Mouse (Mus musculus): ENCODE results near the gene St3gal2. TPM values are rescaled to one million over a fixed set of nuclear protein-coding genes. Genes with fewer than 3 reads are reported as not detected.
"Not testable (repeated sequence)": the region's sequence is repeated elsewhere in the genome, so short reads cannot be mapped to it uniquely, and the experiment has no call there.

The St3gal2 gene
- 10 to 100 TPM; 92.7 to 95.8 TPM for total RNA-seq (2021)
- long read RNA-seq, experiment 1, full-length matches to known transcripts = 50 of 69 reads
- long read RNA-seq, experiment 1, partial matches to known transcripts = 17 of 69 reads
- long read RNA-seq, experiment 1, other reads (novel, unspliced or antisense) = 2 of 69 reads
- long read RNA-seq, experiment 2, full-length matches to known transcripts = 32 of 54 reads
- long read RNA-seq, experiment 2, partial matches to known transcripts = 15 of 54 reads
- long read RNA-seq, experiment 2, other reads (novel, unspliced or antisense) = 7 of 54 reads

DNA sequence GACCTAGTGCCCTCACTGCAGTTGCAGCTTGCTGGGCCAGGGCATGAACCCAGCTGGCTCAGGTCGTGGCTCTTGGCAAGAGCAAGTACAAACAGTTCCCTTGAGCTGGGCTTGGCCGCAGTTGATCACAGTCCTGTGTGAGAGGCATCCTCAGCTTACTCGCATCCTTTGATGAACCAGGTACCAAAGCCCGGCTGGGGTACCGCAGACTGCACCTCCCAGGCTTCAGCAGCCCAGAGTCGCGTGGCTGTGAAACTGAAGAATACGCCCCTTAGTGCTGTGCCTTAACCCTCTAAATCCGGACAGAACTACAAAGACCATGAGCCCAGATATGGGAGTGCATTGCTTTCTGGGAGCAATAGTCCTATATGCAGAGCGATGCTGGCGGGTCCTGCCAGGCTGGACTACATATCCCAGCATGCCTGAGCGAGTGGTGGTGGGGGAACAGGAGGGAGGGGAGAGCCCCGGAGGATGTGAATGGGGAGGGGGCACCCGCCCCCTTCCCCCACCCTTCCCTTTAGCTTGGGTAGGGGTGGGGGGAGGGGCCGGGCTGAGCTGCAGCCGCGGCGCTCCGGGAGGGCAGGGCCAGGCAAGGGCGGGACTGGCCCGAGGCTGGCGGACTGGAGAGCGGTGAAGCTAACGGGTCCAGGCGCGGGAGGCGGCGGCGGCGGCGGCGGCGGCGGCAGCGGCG lies at the start of gene St3gal2:
Gene St3gal2, plus strand, starts transcription at position 582 of the 691 bp plus-strand sequence.
- peak; percentile 82 to 96 for DNase-seq (ENCODE audit: low spot score in 2 of 2)

DNA sequence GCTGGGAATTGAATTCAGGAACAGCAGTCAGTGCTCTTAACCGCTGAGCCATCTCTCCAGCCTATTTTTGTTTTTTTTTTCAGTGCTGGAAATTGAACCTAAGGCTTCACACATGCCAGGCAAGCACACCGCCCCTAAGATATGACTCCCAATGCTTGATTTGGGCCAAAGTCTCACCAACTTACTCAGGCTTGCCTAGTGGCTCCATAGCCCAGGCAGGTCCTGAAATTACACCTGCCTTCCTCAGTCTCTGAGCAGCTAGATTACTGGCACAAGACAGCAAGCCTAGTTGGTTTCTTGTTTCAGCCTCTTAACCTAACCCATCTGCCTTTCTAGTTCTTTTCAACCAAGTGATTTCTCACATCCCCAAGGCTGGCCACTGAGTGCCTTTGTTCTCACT lies 49.2 kb upstream of the St3gal2 start:
- DNase-seq (ENCODE audit: low spot score in 2 of 2) = no peak

DNA sequence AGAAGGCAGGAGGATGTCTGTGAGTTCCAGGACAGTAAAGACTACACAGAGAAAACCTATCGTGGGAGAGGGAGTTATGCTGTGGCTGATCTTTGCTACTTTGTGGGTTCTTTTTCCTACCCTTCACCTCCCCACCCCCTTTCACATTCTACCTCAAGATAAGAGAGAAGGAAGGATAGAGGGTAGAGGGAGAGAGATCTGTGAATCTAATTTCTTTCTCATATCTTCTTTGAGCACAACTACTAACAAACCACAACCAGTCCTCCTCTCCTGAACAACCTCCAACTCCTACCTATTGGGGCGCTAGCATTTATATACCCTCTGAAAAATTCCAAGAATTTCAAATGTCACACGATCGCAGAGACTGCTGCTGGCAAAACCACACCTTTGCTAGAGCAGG lies 41.9 kb upstream of the St3gal2 start:
- no peak for DNase-seq (ENCODE audit: low spot score in 2 of 2)

DNA sequence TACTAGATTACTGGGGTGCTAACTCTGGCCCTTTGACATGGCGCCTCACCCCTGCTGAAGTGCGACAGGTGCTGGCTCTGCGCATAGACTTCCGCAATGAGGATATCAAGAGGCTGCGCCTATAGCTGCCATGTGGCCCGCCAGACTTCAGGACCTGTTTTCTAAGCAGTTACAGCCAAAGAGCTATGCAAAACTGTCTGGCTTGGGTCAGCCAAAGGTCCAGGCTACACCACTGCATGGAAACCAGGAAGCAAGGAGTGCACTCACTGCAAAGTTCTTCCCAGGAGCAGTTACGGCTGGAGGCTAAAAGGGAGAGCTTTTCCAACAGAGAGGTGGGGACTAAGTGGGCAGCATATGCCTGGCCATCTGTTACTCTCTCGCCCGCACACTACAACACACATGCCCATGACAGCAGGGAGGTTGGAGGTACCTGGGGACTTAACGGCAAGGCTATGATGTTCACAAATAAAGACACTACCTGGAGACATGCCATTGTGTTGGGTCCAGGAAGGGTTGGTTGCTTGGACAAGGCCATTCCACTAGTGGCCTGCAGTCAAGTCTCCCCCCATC lies 37.9 kb upstream of the St3gal2 start:
- DNase-seq (ENCODE audit: low spot score in 2 of 2) = no peak

DNA sequence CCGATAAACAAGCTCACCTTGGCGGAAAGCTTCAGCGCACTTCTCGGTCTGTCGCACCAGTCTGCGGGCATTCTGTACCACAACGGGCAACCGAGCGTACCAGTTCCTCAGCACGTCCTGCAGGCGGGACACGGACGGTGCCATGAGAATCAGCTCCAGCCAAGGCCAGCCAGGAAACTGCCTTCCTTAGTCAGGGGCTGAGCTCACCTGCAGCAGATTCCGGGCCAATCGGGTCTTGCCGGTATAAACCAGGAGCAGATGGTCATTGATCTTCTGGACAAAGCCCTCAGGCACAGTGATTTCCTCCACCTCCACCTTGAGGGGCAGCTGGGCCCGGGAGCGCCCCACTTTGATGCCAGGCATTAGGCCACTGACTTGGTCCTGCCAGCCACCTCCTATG lies 35.9 kb upstream of the St3gal2 start:
- DNase-seq (ENCODE audit: low spot score in 2 of 2) = no peak

DNA sequence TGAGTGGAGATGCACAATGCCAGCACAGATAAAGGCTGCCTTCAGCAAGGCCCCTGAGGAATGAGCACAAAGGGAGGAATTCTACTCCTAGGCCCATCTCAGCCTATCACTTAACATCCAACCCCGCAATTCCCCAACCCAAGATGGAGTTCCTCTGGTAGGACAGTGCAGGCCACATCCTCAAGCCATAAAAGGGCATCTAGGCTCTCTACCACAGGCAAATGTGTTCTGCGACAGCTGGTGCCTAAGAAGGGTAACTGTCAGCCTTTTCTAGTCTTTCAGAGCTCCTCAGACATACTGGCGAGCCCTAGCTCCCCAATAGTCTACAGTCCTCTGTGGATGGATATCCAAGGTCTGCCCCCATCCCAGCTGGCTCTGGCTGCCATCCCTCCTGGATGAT lies 33.1 kb upstream of the St3gal2 start:
- DNase-seq (ENCODE audit: low spot score in 2 of 2) = no peak

DNA sequence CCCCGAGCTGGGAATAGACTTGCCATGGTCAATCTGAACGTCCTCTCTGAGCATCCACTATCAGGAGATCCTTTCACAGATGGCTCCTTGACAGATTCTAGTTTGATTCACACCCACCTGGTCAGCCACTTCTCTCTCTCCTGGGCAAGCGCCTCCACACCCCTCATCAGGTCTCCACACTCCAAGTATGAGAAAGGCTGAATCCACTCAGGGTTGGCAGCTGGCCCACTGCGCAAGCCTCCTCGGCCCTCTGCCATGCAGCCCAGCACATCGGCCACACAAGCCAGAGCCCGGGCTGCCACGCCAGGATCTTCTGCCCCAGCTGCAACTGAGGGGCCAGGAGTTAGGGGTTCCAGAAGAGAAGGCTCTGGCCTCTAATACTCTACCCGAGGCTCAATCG lies 32.2 kb upstream of the St3gal2 start:
- no peak for DNase-seq (ENCODE audit: low spot score in 2 of 2)

DNA sequence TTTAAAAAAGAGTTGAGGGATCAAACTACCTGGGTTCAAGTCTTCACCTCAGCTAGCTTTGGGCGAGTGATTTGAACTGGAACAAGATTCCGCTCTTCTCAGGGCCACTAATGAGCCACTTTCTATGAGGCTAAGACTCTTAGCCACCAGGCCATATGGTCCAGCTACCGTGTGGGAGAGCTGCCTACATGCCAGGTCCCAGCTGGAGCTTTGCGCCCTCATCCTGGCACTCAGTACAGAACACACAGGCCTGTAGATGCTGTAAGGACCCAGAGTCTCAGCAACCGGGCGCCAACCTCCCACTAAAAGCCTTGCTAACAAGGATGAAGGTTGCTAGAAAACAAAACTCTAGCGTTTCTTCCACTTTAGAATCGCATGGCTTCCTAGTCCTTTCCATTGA lies 31.3 kb upstream of the St3gal2 start:
- DNase-seq (ENCODE audit: low spot score in 2 of 2) = peak; percentile 24 to 47

DNA sequence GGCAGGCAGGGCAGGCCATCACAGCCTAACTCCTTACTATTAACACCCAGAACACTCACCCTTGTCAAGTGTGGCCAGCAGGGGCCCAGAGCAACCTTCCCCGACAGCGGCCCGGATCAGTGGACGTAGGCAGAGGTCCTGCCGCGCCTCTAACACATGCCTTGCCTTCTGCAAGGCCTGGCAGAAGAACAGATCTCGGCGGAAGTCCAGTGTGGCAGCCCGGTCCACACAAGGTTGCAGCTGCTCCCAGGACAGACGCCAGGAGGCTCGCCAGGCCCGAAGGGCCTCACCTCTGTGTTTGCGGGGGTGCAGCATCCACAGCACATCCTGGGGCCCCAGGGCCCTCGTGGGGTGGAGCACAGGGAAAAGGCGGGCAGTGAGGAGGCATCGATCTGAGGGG lies 30.9 kb upstream of the St3gal2 start:
- DNase-seq (ENCODE audit: low spot score in 2 of 2) = no peak

DNA sequence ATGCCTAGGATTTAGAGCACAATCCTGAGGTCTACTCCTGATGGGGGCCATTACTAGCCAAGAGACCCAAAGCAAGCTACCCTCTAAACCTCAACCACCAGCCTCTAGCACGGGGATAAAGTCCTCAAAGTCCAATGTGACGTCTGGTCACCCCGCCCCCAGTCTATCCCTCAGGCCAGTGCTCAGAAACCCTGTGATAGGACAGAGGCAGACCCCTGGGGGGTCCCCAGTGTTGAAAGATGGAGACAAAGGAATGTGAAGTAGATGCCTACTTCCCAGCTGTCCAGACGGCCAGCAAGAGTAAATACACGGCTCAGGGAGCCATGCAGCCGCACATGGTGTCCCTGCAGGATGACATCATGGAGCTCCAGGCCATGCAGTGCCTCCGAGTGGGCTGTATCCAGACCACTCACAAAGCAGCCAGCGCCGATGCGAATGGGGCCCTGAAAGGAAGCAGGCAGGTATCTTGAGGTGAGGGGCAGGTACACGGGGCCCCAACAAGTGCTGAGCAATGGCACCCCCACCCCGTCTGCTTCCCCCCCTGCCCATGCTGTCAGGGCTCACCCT lies 29.7 kb upstream of the St3gal2 start:
- no peak for DNase-seq (ENCODE audit: low spot score in 2 of 2)

DNA sequence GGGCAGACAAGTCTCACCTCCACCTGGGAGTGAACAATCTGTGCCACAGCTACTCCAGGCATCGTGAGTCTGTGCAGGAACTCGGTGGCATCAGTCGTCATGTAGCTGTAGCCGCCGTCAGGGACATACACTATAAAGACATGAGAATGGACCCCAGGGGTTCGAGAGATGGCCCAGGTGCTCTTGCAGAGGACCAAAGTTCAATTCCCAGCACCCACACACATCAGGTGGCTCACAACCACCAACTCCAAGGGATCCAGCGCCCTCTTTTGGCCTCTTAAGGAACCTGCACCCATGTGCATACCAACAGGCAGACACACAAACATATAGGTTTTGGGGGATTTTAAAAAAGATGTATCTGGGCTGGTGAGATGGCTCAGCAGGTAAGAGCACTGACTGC lies 27.7 kb upstream of the St3gal2 start:
- DNase-seq (ENCODE audit: low spot score in 2 of 2) = no peak

DNA sequence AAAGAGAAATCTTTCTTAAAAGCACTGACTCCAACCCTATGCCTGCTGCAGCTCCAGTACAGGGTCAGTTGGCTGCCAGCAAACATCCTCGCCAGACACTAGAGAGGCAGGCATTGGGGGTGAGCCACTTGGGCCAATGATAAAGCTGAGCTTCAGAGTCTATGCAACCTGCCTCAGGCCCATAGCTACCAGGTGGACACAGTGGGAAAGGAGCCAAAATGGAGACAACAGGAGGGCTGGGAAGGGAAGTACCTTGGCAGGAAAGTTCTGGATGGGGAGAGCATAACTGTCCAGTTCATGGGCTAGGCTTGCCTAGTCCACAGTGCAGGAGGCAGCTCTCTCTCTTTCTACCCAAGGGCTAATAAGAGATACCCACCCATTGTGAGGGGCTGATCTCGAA lies 26.8 kb upstream of the St3gal2 start:
- no peak for DNase-seq (ENCODE audit: low spot score in 2 of 2)

DNA sequence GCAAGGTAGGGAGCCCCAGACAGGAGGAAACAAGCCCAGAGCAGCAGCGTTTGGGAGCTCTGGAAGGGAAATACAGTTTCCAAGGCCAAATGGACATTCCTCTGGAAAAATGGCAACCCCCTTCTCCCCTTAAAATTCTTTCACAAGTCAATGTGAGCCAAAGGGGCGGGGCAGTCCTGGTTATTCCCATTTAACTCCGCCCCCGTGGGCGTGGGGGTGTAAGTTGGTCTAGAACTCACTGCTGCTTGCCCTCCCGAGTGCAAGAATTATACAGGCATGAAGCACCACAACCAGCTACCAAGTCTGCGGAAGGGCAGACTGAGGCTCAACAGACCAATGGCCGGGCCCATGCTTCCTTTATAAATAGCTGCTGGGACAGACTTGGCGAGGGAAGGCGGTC lies 24.9 kb upstream of the St3gal2 start:
- DNase-seq (ENCODE audit: low spot score in 2 of 2) = no peak

DNA sequence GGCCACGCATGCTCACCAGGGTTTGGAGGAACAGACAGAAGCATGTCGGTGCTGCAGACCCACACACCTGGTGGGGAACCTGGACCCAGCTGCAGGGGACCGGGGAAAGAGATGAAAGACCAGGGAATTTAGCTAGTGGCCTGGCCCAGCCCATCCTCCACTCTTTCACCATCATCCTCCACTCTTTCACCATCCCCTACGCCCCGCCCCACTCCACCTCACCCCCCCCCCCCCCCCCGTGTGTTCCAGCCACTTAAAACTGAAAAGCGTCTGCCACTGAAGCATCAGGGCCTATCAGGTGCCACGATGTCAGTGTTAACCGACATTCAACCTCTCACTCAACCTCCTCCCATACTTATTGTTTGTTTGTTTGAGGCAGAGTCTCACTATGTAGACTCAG lies 24.5 kb upstream of the St3gal2 start:
- no peak for DNase-seq (ENCODE audit: low spot score in 2 of 2)

DNA sequence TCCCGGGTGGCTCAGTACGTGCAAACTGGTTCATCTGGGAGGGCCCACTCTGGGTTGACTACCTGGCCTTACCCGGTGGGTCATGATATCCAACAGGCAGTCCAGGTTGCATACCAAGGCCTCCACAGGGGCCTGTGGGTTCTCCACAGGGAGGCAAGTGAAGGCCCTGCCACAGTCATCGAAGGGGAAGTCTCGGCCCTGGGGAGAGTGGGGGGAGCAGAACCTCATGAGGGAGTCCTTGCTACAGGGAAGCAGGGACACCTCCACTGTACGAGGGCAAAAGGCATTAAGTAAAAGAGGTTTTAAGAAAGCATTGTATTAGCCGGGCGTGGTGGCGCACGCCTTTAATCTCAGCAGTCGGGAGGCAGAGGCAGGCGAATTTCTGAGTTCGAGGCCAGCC lies 23.9 kb upstream of the St3gal2 start:
- no peak for DNase-seq (ENCODE audit: low spot score in 2 of 2)

DNA sequence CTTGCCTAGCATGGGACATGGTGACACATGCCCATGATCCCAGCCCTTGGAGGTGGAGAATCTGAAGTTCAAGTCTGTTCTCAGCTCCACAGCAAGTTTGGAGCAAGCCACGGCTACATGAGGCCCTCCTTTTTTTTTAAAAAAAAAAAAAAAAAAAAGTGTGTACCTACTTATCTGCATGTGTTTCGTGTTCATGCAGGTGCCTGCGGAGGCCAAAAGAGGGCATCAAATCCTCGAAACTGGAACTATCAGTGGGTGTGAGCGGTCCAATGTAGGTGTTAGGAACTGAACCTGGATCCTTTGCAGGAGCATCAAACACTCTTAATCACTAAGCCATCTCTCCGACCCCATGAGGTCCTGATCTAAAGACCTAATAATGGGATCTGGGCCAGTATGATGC lies 22.2 kb upstream of the St3gal2 start:
- DNase-seq (ENCODE audit: low spot score in 2 of 2) = no peak

DNA sequence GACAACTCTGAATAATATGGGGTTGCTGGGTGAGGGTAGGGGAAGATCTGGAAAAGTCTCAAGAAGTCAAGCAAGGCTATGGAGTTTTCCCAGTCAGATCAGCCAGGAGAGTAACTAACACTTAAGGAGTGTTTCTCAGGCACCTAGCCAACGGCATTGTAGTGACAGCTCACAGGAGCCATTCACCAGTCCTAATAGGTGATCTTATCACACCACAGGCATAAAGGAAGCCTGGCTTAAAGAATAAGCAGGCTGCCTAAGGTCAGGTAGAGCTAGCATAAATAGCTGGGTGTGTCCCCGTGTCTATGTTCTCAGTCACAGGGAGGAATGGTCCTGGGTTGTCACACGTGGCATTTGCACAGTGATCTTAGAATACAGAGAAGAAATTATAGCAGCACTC lies 18.7 kb upstream of the St3gal2 start:
- no peak for DNase-seq (ENCODE audit: low spot score in 2 of 2)

DNA sequence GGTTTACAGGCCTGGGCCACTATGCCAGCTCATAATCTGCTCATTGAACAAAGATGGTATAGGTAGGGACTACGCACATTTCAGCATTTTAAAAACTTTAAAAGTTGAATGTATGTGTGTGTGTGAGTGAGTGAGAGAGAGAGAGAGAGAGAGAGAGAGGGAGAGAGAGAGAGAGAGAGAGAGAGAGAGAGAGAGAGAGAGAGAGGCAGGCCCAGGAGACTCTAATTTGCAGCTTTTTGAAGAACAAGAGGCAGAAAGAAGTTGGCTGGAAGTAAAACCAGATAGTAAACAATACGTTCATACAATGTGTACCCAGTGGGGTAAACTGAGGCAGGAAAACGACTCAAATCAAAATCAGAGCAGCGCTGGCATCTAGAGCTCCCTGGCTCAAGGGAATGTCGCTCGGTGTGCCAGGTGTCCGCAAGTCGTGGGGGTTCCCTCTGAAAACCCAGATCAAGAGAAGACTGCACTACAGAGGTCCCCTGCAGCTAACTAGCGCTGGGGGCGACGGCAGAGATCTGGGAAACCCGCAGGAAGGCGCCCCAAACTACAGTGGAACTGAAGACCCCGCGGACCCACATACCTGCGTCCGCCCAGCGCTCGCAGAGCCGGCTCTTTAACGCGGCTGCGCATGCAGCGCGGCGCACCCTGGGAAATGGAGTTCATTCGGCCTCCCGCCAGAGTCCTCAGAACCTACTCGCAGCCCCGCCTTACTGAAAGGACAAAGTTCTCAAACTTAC lies 17.7 kb upstream of the St3gal2 start, which contains the start of gene Fuk:
Gene Fuk, minus strand, starts transcription at position 650 of the 740 bp plus-strand sequence.
- peak; percentile 75 to 83 for DNase-seq (ENCODE audit: low spot score in 2 of 2)

DNA sequence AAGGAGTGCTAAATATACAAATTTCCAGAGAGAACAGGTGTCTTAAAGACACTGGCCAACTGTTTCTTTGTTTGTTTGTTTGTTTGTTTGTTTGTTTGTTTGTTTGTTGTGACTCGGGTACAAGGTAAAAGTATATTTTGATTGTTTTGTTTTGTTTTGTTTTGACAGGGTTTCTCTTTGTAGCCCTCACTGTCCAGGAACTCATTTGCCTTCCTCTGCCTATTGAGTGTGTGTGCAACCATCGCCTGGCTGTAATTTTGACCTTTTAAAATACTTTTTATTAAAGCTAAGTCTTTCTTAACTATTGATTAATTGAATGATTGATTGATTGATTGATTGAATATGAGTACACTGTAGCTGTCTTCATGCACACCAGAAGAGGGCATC lies 17.1 kb upstream of the St3gal2 start:
- DNase-seq (ENCODE audit: low spot score in 2 of 2) = no peak

DNA sequence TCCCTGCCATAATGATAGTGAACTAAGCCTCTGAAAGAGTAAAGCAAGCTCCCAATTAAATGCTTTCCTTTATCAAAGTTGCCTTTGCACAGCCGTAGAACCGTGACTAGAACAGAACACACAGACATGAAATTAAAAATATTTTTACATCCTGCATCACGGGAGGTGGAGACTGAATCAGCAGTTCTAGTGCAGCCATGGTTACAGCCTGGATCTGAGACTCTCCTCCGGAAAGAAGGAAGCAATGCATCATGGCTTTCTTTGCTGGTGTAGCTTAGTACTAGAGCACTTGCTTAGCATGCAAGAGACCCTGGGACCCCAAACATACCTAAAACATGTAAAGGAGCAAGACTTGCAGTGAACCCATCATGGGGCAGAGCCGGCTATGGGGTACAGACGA lies 14.3 kb upstream of the St3gal2 start:
- no peak for DNase-seq (ENCODE audit: low spot score in 2 of 2)

DNA sequence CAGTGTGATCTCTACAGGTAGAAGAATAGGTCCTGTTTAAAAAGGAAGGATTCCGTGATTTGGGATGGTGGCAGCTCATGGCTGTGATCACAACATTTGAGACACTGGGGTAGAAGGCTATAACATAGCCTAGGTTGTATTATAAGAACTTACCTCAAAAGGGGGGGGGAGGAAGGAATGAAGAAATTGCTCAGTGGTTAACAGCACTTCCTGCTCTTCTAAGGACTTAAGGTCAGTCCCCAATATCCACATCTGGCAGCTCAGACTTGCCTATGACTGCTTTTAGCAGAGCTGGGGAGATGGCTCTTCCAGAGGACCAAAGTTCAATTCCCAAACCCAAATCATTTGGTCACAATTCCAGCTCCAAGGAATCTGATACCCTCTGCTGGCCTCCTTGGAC lies 13.0 kb upstream of the St3gal2 start:
- DNase-seq (ENCODE audit: low spot score in 2 of 2) = no peak

DNA sequence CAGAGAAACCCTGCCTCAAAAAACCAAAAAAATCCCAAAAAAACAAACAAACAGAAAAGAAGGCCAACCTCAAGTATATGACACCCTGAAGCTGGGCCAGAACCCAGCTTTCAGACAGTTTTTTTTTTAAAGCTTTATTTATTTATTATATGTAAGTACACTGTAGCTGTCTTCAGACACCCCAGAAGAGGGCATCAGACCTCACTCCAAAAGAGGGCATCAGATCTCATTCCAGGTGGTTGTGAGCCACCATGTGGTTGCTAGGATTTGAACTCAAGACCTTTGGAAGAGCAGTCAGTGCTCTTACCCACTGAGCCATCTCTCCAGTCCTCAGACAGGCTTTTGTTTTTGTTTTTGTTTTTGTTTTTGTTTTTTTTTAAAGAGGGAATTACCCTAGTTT lies 9.9 kb upstream of the St3gal2 start:
- DNase-seq (ENCODE audit: low spot score in 2 of 2) = not testable (repeated sequence)
